Mouse (Mus musculus): ENCODE results near the gene Cuedc2. TPM values are rescaled to one million over a fixed set of nuclear protein-coding genes. Genes with fewer than 3 reads are reported as not detected.

The Cuedc2 gene
- polyA plus RNA-seq, 1 experiment from 2014 or later: 183 TPM

- peaks cover 97% of the 10 kb centered on the region for H3K27me3 ChIP-seq (ENCODE audit: low read depth, poor library complexity, severe bottlenecking)
- peaks cover 33% of the 10 kb centered on the region for H3K4me1 ChIP-seq
- 15% methylated on average over 18 of the region's 18 CpGs for WGBS
- peaks cover 23% of the 10 kb centered on the region for H3K36me3 ChIP-seq
- no peak overlapping the region for H3K27ac ChIP-seq
- no peaks in the 10 kb centered on the region for H3K9me3 ChIP-seq (replicated peaks)
- H3K4me3 ChIP-seq: no peak overlapping the region
- DNase-seq (ENCODE audit: low spot score): no peak
Measured at GRCm38 (mm10) chr19:46314151-46314601, 24.3 kb downstream of the Cuedc2 start.

- peaks cover 23% of the 10 kb centered on the region for H3K36me3 ChIP-seq
- peaks cover 97% of the 10 kb centered on the region for H3K27me3 ChIP-seq (ENCODE audit: low read depth, poor library complexity, severe bottlenecking)
- peak; percentile 29 for DNase-seq (ENCODE audit: low spot score)
- no peak overlapping the region for H3K27ac ChIP-seq
- peaks cover 33% of the 10 kb centered on the region for H3K4me1 ChIP-seq
- no peaks in the 10 kb centered on the region for H3K9me3 ChIP-seq (replicated peaks)
- no peak overlapping the region for H3K4me3 ChIP-seq
- WGBS: 70% methylated on average over 6 of the region's 6 CpGs
Measured at GRCm38 (mm10) chr19:46313591-46313990, 24.9 kb downstream of the Cuedc2 start.

GRCm38 (mm10) chr19:46313116-46313515 is 25.4 kb downstream of the Cuedc2 start:
- DNase-seq (ENCODE audit: low spot score): peak; percentile 23
- 87% methylated on average over 9 of the region's 9 CpGs for WGBS
- Histone ChIP-seq H3K9me3 (replicated peaks) (no peaks in the 10 kb centered on the region), H3K27me3 (ENCODE audit: low read depth, poor library complexity, severe bottlenecking) (peaks cover 97% of the 10 kb centered on the region), H3K27ac (no peak overlapping the region), H3K4me1 (peaks cover 34% of the 10 kb centered on the region), H3K4me3 (no peak overlapping the region), H3K36me3 (peaks cover 23% of the 10 kb centered on the region)

- H3K4me1 ChIP-seq: peaks cover 28% of the 10 kb centered on the region
- peaks cover 24% of the 10 kb centered on the region for H3K36me3 ChIP-seq
- H3K27ac ChIP-seq: no peak overlapping the region
- 90% methylated on average over 21 of the region's 21 CpGs for WGBS
- no peak for DNase-seq (ENCODE audit: low spot score)
- H3K27me3 ChIP-seq (ENCODE audit: low read depth, poor library complexity, severe bottlenecking): peaks cover 97% of the 10 kb centered on the region
- no peak overlapping the region for H3K4me3 ChIP-seq
- H3K9me3 ChIP-seq (replicated peaks): no peaks in the 10 kb centered on the region
Measured at GRCm38 (mm10) chr19:46312566-46312965, 25.9 kb downstream of the Cuedc2 start.

- WGBS: 84% methylated on average over 9 of the region's 9 CpGs
- H3K4me1 ChIP-seq: peaks cover 25% of the 10 kb centered on the region
- DNase-seq (ENCODE audit: low spot score): peak; percentile 22
- no peaks in the 10 kb centered on the region for H3K9me3 ChIP-seq (replicated peaks)
- peaks cover 97% of the 10 kb centered on the region for H3K27me3 ChIP-seq (ENCODE audit: low read depth, poor library complexity, severe bottlenecking)
- peaks cover 27% of the 10 kb centered on the region for H3K36me3 ChIP-seq
- H3K4me3 ChIP-seq: no peak overlapping the region
- H3K27ac ChIP-seq: no peak overlapping the region
Measured at GRCm38 (mm10) chr19:46311341-46311740, 27.2 kb downstream of the Cuedc2 start.

GRCm38 (mm10) chr19:46310312-46310865 is 28.1 kb downstream of the Cuedc2 start:
- Histone ChIP-seq H3K27ac (no peak overlapping the region), H3K4me1 (peaks cover 31% of the 10 kb centered on the region), H3K4me3 (no peak overlapping the region), H3K27me3 (ENCODE audit: low read depth, poor library complexity, severe bottlenecking) (peaks cover 94% of the 10 kb centered on the region), H3K36me3 (peaks cover 27% of the 10 kb centered on the region), H3K9me3 (replicated peaks) (no peaks in the 10 kb centered on the region)
- 87% methylated on average over 12 of the region's 12 CpGs for WGBS
- peak; percentile 27 for DNase-seq (ENCODE audit: low spot score)

- 78% methylated on average over 21 of the region's 21 CpGs for WGBS
- Histone ChIP-seq H3K4me3 (peak overlapping the region; percentile 52; the same call in 1 of the 2 replicates), H3K27me3 (ENCODE audit: low read depth, poor library complexity, severe bottlenecking) (peaks cover 88% of the 10 kb centered on the region), H3K27ac (no peak overlapping the region), H3K9me3 (replicated peaks) (no peaks in the 10 kb centered on the region), H3K4me1 (peaks cover 37% of the 10 kb centered on the region), H3K36me3 (peaks cover 27% of the 10 kb centered on the region)
- DNase-seq (ENCODE audit: low spot score): peak; percentile 29
Measured at GRCm38 (mm10) chr19:46309651-46310305, 28.7 kb downstream of the Cuedc2 start.

- H3K27ac ChIP-seq: peak overlapping the region; percentile 66
- peak overlapping the region; percentile 52 for H3K4me3 ChIP-seq
- 2% methylated on average over 47 of the region's 47 CpGs for WGBS
- peaks cover 79% of the 10 kb centered on the region for H3K27me3 ChIP-seq (ENCODE audit: low read depth, poor library complexity, severe bottlenecking)
- H3K4me1 ChIP-seq: peaks cover 39% of the 10 kb centered on the region
- H3K9me3 ChIP-seq (replicated peaks): no peaks in the 10 kb centered on the region
- H3K36me3 ChIP-seq: peaks cover 27% of the 10 kb centered on the region
- DNase-seq (ENCODE audit: low spot score): peak; percentile 92
Measured at GRCm38 (mm10) chr19:46308706-46309435, 29.6 kb downstream of the Cuedc2 start.

- peak overlapping the region; percentile 66; the same call in 1 of the 2 replicates for H3K27ac ChIP-seq
- H3K4me1 ChIP-seq: peaks cover 40% of the 10 kb centered on the region
- peak; percentile 31 for DNase-seq (ENCODE audit: low spot score)
- peak overlapping the region; percentile 52 for H3K4me3 ChIP-seq
- H3K9me3 ChIP-seq (replicated peaks): no peaks in the 10 kb centered on the region
- 49% methylated on average over 16 of the region's 16 CpGs for WGBS
- peaks cover 27% of the 10 kb centered on the region for H3K36me3 ChIP-seq
- peaks cover 73% of the 10 kb centered on the region for H3K27me3 ChIP-seq (ENCODE audit: low read depth, poor library complexity, severe bottlenecking)
Measured at GRCm38 (mm10) chr19:46308303-46308702, 30.2 kb downstream of the Cuedc2 start.

GRCm38 (mm10) chr19:46307781-46308180 is 30.7 kb downstream of the Cuedc2 start:
- no peak for DNase-seq (ENCODE audit: low spot score)
- Histone ChIP-seq H3K9me3 (replicated peaks) (no peaks in the 10 kb centered on the region), H3K27me3 (ENCODE audit: low read depth, poor library complexity, severe bottlenecking) (peaks cover 68% of the 10 kb centered on the region), H3K4me1 (peaks cover 40% of the 10 kb centered on the region), H3K36me3 (peaks cover 27% of the 10 kb centered on the region), H3K27ac (no peak overlapping the region), H3K4me3 (no peak overlapping the region)
- WGBS: 74% methylated on average over 16 of the region's 16 CpGs

- H3K4me3 ChIP-seq: no peak overlapping the region
- H3K27ac ChIP-seq: no peak overlapping the region
- H3K4me1 ChIP-seq: peaks cover 37% of the 10 kb centered on the region
- peaks cover 59% of the 10 kb centered on the region for H3K27me3 ChIP-seq (ENCODE audit: low read depth, poor library complexity, severe bottlenecking)
- WGBS: 88% methylated on average over 9 of the region's 9 CpGs
- no peaks in the 10 kb centered on the region for H3K9me3 ChIP-seq (replicated peaks)
- peak; percentile 21 for DNase-seq (ENCODE audit: low spot score)
- peaks cover 25% of the 10 kb centered on the region for H3K36me3 ChIP-seq
Measured at GRCm38 (mm10) chr19:46306751-46307289, 31.7 kb downstream of the Cuedc2 start.

- DNase-seq (ENCODE audit: low spot score): no peak
- Histone ChIP-seq H3K36me3 (peaks cover 19% of the 10 kb centered on the region), H3K9me3 (replicated peaks) (no peaks in the 10 kb centered on the region), H3K27me3 (ENCODE audit: low read depth, poor library complexity, severe bottlenecking) (peaks cover 53% of the 10 kb centered on the region), H3K4me3 (peak overlapping the region; percentile 69), H3K4me1 (peaks cover 37% of the 10 kb centered on the region), H3K27ac (peak overlapping the region; percentile 78; the same call in 1 of the 2 replicates)
- WGBS: 48% methylated on average over 5 of the region's 5 CpGs
Measured at GRCm38 (mm10) chr19:46306268-46306610, 32.3 kb downstream of the Cuedc2 start.
